Mouse (Mus musculus): Measurements from ENCODE around the gene Vps26b. TPM values are rescaled to one million over a fixed set of nuclear protein-coding genes. Genes with fewer than 3 reads are reported as not detected.

Vps26b gene
- polyA plus RNA-seq, 1 experiment from 2014 or later, result 26.7 TPM

GRCm38 (mm10) chr9:27018961-27019360 is 10.9 kb downstream of the Vps26b start:
- ATAC-seq (ENCODE audit: insufficient number of reproducible peaks, low FRiP score), result no peak
- Histone ChIP-seq H3K36me3 (peaks cover 50% of the 10 kb centered on the region), H3K4me2 (no peak overlapping the region), H3K9me3 (replicated peaks) (no peaks in the 10 kb centered on the region), H3K9ac (no peak overlapping the region), H3K27me3 (replicated peaks) (no peaks in the 10 kb centered on the region), H3K27ac (ENCODE audit: poor library complexity, severe bottlenecking) (no peak overlapping the region), H3K4me1 (replicated peaks) (no peaks in the 10 kb centered on the region), H3K4me3 (no peak overlapping the region)
- 95% methylated on average over 10 of the region's 10 CpGs for WGBS

GRCm38 (mm10) chr9:27011572-27011971 is 18.3 kb downstream of the Vps26b start:
- Histone ChIP-seq H3K27me3 (replicated peaks) (no peaks in the 10 kb centered on the region), H3K4me3 (no peak overlapping the region), H3K27ac (ENCODE audit: poor library complexity, severe bottlenecking) (no peak overlapping the region), H3K9ac (no peak overlapping the region), H3K4me2 (no peak overlapping the region), H3K36me3 (peaks cover 96% of the 10 kb centered on the region), H3K9me3 (replicated peaks) (no peaks in the 10 kb centered on the region), H3K4me1 (replicated peaks) (no peaks in the 10 kb centered on the region)
- ATAC-seq (ENCODE audit: insufficient number of reproducible peaks, low FRiP score), result no peak
- 91% methylated on average over 4 of the region's 4 CpGs for WGBS

GRCm38 (mm10) chr9:27009231-27009630 is 20.6 kb downstream of the Vps26b start:
- no peak for ATAC-seq (ENCODE audit: insufficient number of reproducible peaks, low FRiP score)
- Histone ChIP-seq H3K9me3 (replicated peaks) (no peaks in the 10 kb centered on the region), H3K27me3 (replicated peaks) (no peaks in the 10 kb centered on the region), H3K4me1 (replicated peaks) (no peaks in the 10 kb centered on the region), H3K36me3 (peaks cover 98% of the 10 kb centered on the region), H3K4me3 (no peak overlapping the region), H3K4me2 (no peak overlapping the region), H3K27ac (ENCODE audit: poor library complexity, severe bottlenecking) (no peak overlapping the region), H3K9ac (no peak overlapping the region)
- WGBS, result 82% methylated on average over 5 of the region's 5 CpGs

- no peak for ATAC-seq (ENCODE audit: insufficient number of reproducible peaks, low FRiP score)
- no peak overlapping the region for H3K4me2 ChIP-seq
- no peak overlapping the region for H3K9ac ChIP-seq
- no peaks in the 10 kb centered on the region for H3K9me3 ChIP-seq (replicated peaks)
- WGBS, result 91% methylated on average over 5 of the region's 5 CpGs
- H3K4me3 ChIP-seq, result no peak overlapping the region
- peaks cover 88% of the 10 kb centered on the region for H3K36me3 ChIP-seq
- H3K4me1 ChIP-seq (replicated peaks), result no peaks in the 10 kb centered on the region
- H3K27me3 ChIP-seq (replicated peaks), result no peaks in the 10 kb centered on the region
- no peak overlapping the region for H3K27ac ChIP-seq (ENCODE audit: poor library complexity, severe bottlenecking)
These were observed 23.0 kb downstream of the Vps26b start for GRCm38 (mm10) chr9:27006866-27007265.

GRCm38 (mm10) chr9:27005933-27006332 is 23.9 kb downstream of the Vps26b start:
- Histone ChIP-seq H3K27me3 (replicated peaks) (no peaks in the 10 kb centered on the region), H3K36me3 (peaks cover 80% of the 10 kb centered on the region), H3K9me3 (replicated peaks) (no peaks in the 10 kb centered on the region), H3K4me2 (no peak overlapping the region), H3K4me1 (replicated peaks) (peaks cover 6% of the 10 kb centered on the region), H3K9ac (no peak overlapping the region), H3K27ac (ENCODE audit: poor library complexity, severe bottlenecking) (no peak overlapping the region), H3K4me3 (no peak overlapping the region)
- no peak for ATAC-seq (ENCODE audit: insufficient number of reproducible peaks, low FRiP score)
- 79% methylated on average over 1 of the region's 1 CpGs for WGBS

- no peak overlapping the region for H3K27ac ChIP-seq (ENCODE audit: poor library complexity, severe bottlenecking)
- WGBS, result 88% methylated on average over 3 of the region's 3 CpGs
- H3K9ac ChIP-seq, result no peak overlapping the region
- no peaks in the 10 kb centered on the region for H3K27me3 ChIP-seq (replicated peaks)
- H3K9me3 ChIP-seq (replicated peaks), result no peaks in the 10 kb centered on the region
- no peak for ATAC-seq (ENCODE audit: insufficient number of reproducible peaks, low FRiP score)
- H3K4me1 ChIP-seq (replicated peaks), result peaks cover 13% of the 10 kb centered on the region
- H3K4me2 ChIP-seq, result no peak overlapping the region
- H3K36me3 ChIP-seq, result peaks cover 73% of the 10 kb centered on the region
- H3K4me3 ChIP-seq, result no peak overlapping the region
These were observed 24.6 kb downstream of the Vps26b start for GRCm38 (mm10) chr9:27005231-27005630.

- Histone ChIP-seq H3K4me2 (peak within 1 kb of the TSS; percentile 78), H3K9ac (peak within 1 kb of the TSS; percentile 80), H3K4me3 (peak within 1 kb of the TSS; percentile 76), H3K4me1 (replicated peaks) (peaks cover 17% of the 10 kb centered on the region), H3K36me3 (peaks cover 19% of the 10 kb centered on the region), H3K27me3 (replicated peaks) (no peaks in the 10 kb centered on the region), H3K27ac (ENCODE audit: poor library complexity, severe bottlenecking) (peak within 1 kb of the TSS; percentile 29; the same call in 1 of the 2 replicates), H3K9me3 (replicated peaks) (no peaks in the 10 kb centered on the region)
- peak; percentile 99 for ATAC-seq (ENCODE audit: insufficient number of reproducible peaks, low FRiP score)
- under 1% methylated on average over 35 of the region's 35 CpGs for WGBS
These were observed 30.1 kb downstream of the Vps26b start, which contains the start of the genes Acad8 and Thyn1 for GRCm38 (mm10) chr9:26999461-27000395. TSS of gene Acad8 (minus strand) at chr9:26999566. TSS of gene Thyn1 (plus strand) at chr9:26999710.

- H3K4me1 ChIP-seq (replicated peaks), result peaks cover 17% of the 10 kb centered on the region
- H3K4me3 ChIP-seq, result peak overlapping the region; percentile 76
- H3K27me3 ChIP-seq (replicated peaks), result no peaks in the 10 kb centered on the region
- 2% methylated on average over 29 of the region's 29 CpGs for WGBS
- H3K9me3 ChIP-seq (replicated peaks), result no peaks in the 10 kb centered on the region
- H3K27ac ChIP-seq (ENCODE audit: poor library complexity, severe bottlenecking), result 0 out of 2 replicates have a peak overlapping the region, but pooled peaks have one; percentile 29
- peaks cover 11% of the 10 kb centered on the region for H3K36me3 ChIP-seq
- peak; percentile 67 for ATAC-seq (ENCODE audit: insufficient number of reproducible peaks, low FRiP score)
- H3K4me2 ChIP-seq, result peak overlapping the region; percentile 78
- H3K9ac ChIP-seq, result peak overlapping the region; percentile 80
These were observed 31.0 kb downstream of the Vps26b start for GRCm38 (mm10) chr9:26998669-26999460.

- no peak overlapping the region for H3K27ac ChIP-seq (ENCODE audit: poor library complexity, severe bottlenecking)
- 91% methylated on average over 2 of the region's 2 CpGs for WGBS
- H3K27me3 ChIP-seq (replicated peaks), result no peaks in the 10 kb centered on the region
- ATAC-seq (ENCODE audit: insufficient number of reproducible peaks, low FRiP score), result no peak
- H3K9ac ChIP-seq, result no peak overlapping the region
- no peak overlapping the region for H3K4me2 ChIP-seq
- no peaks in the 10 kb centered on the region for H3K36me3 ChIP-seq
- H3K4me3 ChIP-seq, result no peak overlapping the region
- H3K4me1 ChIP-seq (replicated peaks), result peaks cover 17% of the 10 kb centered on the region
- H3K9me3 ChIP-seq (replicated peaks), result no peaks in the 10 kb centered on the region
These were observed 32.4 kb downstream of the Vps26b start for GRCm38 (mm10) chr9:26997501-26997900.

- Histone ChIP-seq H3K27ac (ENCODE audit: poor library complexity, severe bottlenecking) (no peak overlapping the region), H3K4me3 (no peak overlapping the region), H3K36me3 (peaks cover 4% of the 10 kb centered on the region), H3K9me3 (replicated peaks) (no peaks in the 10 kb centered on the region), H3K4me1 (replicated peaks) (peaks cover 17% of the 10 kb centered on the region), H3K4me2 (no peak overlapping the region), H3K27me3 (replicated peaks) (no peaks in the 10 kb centered on the region), H3K9ac (no peak overlapping the region)
- no peak for ATAC-seq (ENCODE audit: insufficient number of reproducible peaks, low FRiP score)
- 81% methylated on average over 3 of the region's 3 CpGs for WGBS
These were observed 32.8 kb downstream of the Vps26b start for GRCm38 (mm10) chr9:26997062-26997461.

GRCm38 (mm10) chr9:26993900-26994299 is 36.0 kb downstream of the Vps26b start:
- ATAC-seq (ENCODE audit: insufficient number of reproducible peaks, low FRiP score), result no peak
- WGBS, result 66% methylated on average over 3 of the region's 3 CpGs
- Histone ChIP-seq H3K27me3 (replicated peaks) (no peaks in the 10 kb centered on the region), H3K4me3 (no peak overlapping the region), H3K36me3 (peaks cover 35% of the 10 kb centered on the region), H3K4me1 (replicated peaks) (0 out of 2 replicates have a peak, but pooled peaks cover 2% of the 10 kb centered on the region), H3K27ac (ENCODE audit: poor library complexity, severe bottlenecking) (no peak overlapping the region), H3K9me3 (replicated peaks) (no peaks in the 10 kb centered on the region), H3K9ac (no peak overlapping the region), H3K4me2 (no peak overlapping the region)

All from heart, embryonic 12.5 days (tissue).